Mouse (Mus musculus) heart, postnatal 10 days (tissue): ENCODE measurements around the gene Ranbp17. TPM values are rescaled to one million over a fixed set of nuclear protein-coding genes. Genes with fewer than 3 reads are reported as not detected.
"Not testable (repeated sequence)": the region's sequence is repeated elsewhere in the genome, so short reads cannot be mapped to it uniquely, and the experiment has no call there.

Source experiments
- DNase-seq, 2 experiments: peaks; one replicate each; pipeline ENCODE4 v3.0.0; 2021
- intact Hi-C: fragments of 180-260 bp; cut with DNase I; formaldehyde crosslinking; loops from one replicate; pipeline ENCODE4 v1.15.1; 2025
- total RNA-seq, 2 experiments: library from RNA; stranded (reverse); gene quantifications; 2 replicates each; pipeline ENCODE4 v1.2.3; 2021

Ranbp17 gene
- total RNA-seq, 2 experiments from 2014 or later: 3.4 to 4.0 TPM

DNA sequence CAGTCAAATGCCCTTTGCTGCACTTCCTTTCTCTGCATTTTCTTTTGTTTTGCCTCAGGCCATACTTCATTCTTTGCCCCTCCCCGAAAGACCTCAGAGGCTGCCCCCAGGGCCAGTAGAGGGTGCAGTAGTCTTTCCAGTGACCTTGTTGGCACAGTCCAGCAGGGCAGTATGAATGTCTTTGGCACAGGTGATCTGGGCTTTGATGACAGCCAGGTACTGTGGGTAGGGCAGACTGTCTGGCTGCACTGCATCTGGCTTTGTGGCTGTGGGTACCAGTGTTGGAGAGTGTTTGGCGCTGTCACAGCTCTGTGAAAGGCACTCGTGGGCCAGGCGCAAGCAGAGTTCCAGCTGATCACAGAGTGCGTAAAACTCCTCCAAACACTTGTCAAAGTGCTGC lies 85.8 kb downstream of the Ranbp17 start:
- DNase-seq, intact Hi-C loops: not testable (repeated sequence)

DNA sequence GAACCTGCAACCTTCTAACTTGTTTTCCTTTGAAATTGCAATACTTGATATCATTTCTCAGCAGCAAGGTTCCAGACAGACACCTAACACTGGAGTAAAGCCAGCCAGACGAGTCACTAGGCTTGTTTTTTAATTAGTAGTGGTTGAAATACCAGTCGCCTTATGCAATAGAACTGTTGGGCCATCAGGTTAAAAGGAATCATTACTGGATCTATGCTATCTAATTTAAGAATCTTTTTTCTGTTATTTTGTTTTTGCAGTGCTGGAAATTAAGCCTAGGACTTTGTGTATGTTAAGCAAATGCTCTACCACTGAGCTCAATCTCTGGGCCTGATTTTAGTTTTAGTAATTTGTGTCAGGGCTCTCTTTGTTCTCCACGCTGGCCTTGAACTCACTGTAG lies 91.3 kb downstream of the Ranbp17 start:
- intact Hi-C loops: no loop called here
- no peak for DNase-seq

DNA sequence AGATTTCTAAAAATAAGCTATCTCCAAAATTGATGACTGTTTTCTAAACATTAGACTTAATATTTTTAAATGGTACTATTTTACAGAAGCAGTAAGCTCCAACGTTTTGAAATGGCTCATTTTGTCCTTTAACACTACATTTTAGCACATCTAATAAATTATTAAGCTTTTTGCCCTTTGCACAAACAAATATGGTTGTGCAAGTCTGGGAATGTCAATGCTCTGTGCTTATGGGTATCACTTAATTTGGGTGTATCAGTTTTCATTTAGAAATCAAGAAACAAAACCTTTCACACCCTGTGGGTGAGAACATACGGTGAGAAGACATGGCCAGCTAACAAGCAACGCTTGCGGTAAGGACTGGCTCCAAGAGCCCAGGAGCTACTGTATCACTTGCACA lies 108.9 kb downstream of the Ranbp17 start:
- intact Hi-C loops: no loop called here
- no peak for DNase-seq

DNA sequence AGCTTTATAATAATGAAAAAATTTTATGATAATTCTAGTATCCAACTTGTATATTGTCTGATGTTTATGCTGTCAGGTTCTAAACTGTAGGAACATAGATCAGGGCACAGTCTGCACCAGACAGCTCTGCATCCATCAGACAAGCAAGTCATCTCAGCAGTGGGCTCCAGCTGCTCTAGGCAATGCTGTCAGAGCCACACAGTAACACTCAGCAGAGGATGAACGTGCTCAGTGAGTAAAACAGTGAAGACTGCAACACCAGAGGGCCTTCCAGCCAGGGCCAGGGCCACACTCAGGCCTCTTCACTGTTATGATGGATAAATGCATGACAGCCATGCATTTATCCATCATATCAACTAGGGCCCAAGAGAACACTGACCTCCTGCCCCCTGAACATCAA lies 114.2 kb downstream of the Ranbp17 start:
- intact Hi-C loops: no loop called here
- no peak for DNase-seq

DNA sequence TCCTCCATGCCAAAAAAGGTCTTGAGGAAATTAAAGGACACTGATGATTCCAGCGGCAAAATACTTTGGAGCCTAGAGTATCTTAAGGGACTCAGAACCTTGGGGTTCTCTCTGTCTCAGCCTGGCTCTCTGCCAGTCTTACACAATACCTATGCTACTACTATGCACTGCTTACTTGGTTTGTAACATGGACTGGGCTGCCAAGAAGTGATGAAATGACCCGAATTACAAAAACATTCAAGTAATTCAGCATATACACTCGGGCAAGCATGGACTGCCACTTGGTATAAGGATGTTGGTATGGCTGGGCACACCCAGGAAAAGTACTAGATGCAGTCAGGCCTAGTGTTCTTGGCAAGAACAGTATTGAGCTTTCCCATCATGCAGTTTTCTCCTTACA lies 114.8 kb downstream of the Ranbp17 start:
- intact Hi-C loops: no loop called here
- DNase-seq: no peak

DNA sequence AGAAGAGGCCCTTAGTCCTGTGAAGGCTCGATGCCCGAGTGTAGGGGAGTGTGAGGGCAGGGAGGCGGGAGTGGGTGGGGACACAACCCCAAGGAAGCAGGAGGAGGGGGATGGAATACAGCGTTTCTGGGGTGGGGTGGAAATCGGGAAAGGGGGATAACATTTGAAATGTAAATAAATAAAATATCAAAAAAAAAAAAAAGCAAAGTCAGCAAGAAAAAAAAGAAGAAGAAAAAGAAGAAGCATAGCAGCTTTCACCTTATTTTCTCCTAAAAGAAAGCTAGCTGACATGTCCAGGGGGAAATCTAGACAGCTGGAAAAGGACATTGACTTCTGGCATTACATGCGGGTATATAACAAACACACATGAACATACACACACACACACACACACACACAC lies 117.3 kb downstream of the Ranbp17 start:
- intact Hi-C loops: no loop called here
- no peak for DNase-seq

DNA sequence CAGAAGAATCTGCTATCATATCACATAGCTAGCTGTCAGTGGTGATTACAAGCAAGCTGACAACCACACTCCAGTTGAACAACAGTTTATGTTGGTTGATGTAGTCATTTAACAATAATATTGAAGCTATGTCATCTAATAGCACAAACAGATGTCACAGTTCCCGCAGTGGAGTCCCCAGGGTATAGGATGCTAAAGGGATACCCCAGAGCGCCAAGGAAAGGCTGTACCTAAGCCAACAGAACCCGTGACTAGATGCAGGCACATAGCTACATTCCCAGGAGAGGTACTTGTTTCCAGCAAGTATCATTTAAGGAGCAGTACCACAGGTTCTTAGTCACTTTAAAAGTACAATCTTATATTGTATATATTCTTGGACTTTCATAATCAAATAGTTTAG lies 119.5 kb downstream of the Ranbp17 start:
- no peak for DNase-seq
- intact Hi-C loops: no loop called here

DNA sequence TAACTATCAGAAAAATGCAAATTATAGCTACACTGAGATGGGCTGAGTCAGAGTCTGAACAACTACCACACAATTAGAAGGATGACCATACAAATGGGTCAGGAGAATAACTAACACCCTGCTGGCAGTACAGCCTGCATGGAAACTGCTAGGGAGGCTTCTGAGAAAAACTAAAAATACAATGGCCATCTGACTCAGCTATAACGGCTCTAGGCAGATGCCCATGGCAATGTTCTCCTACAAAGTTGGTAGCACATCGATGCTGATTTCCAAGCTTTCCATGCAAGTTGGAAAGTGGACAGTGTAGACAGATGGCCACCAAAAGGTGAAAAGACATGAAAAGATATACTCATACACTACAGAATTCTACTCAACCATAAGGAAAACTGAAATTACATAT lies 124.9 kb downstream of the Ranbp17 start:
- DNase-seq: no peak
- intact Hi-C loops: no loop called here

DNA sequence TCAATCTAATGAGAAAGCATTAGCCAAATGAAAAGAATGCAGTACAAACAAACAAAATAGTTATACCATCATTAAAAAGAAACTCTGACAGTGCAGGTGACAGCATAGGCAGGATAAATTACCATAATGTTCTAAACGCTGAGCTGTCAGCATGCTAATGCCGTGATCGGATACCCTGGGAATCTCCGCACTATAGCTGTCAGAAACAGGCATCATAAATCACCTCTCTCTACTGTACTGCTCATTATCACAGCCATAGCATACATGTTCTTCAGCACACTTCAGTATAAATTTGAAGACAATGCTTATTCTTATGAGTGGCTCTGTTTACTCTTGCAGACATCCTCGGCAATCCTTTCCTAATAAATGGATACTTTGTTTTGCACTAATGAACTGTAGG lies 151.7 kb downstream of the Ranbp17 start:
- intact Hi-C loops: no loop called here
- no peak for DNase-seq

DNA sequence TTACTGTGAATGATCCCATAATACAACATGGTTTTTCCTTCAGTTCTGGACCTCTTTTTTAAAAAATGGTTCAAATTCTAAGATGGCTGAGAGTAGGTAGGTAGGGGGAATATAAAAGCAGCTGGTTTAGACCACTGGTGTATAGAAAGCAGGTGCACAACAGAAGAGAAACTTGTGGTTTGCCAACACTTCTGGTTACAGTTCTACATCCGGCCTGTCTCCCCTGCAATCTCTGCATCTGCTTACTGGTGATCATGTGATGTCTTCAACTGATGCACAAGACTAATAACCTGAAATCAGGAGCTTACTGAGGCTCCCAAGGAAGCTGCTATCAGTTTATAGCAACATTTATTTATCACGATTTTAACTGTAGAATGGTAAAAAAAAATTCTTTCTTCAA lies 164.3 kb downstream of the Ranbp17 start:
- intact Hi-C loops: no loop called here
- no peak for DNase-seq

DNA sequence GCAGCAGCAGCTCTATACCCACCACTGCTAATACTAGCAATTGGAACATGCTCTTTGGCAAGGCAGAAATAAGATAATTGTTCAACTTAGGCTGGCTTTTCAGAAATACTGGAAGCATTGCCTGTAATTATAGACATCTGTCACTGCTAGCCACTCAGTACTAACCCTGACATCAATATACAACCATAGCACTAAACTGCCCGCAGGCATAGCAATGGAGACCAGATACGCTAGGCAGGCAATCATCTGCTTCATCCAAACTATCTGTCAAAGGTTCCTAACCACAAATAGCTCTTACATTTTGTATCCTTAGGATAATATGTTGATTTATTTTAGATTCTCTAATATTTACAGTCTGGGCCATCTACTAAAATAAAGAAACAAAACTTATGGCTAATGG lies 171.5 kb downstream of the Ranbp17 start:
- DNase-seq: no peak
- intact Hi-C loops: no loop called here

DNA sequence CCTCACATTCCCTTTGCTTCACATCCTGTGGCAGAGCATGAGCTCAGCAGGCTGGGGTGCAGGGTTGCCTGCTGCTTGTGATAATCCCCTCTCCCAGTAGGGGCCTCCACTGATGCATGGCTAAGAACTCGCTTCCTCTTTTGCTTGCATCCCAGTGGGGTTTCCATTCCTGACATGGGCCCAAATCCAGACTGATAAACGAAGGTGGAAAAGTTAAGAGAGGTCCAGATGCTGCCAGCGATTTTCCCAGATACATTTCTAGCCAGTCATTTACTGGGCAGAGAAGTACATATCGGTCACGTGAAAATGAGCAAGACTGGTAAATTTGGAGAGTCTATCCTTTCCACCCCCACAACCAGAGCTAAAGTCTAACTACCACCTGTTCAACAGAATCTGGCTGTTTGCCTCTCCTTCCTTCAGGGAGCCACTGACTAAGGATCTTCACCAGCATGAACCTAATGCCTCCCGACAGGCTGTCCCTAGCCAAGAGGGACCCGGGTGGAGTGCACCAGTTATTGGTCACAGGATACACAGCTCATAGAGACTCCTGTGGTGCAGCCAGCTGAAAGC lies 176.9 kb downstream of the Ranbp17 start:
- intact Hi-C loops: loop anchor here (10.0 kb wide), 1 partner anchor 278 kb away; no protein-coding TSS in a partner anchor
- DNase-seq: peak; percentile 35 to 46

DNA sequence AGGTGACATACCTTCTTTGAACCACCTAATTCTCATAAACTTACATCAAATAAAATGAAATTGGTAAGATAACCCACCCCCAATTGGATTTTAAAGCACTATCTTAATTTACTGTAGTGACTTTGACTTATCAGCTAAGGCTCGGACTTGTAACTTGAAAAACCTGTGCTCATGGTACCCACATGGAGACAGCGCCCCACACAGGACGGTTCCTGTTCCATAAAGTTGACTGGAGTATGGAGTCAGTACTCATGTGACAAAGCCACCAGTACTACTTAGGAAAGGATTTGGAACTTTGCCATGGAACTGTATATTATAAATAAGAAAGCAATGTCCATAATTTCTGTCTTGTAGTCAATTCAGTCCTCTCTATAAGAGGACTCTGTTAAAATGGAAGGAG lies 177.9 kb downstream of the Ranbp17 start:
- no peak for DNase-seq
- intact Hi-C loops: loop anchor here (10.0 kb wide), 1 partner anchor 279 kb away; no protein-coding TSS in a partner anchor

DNA sequence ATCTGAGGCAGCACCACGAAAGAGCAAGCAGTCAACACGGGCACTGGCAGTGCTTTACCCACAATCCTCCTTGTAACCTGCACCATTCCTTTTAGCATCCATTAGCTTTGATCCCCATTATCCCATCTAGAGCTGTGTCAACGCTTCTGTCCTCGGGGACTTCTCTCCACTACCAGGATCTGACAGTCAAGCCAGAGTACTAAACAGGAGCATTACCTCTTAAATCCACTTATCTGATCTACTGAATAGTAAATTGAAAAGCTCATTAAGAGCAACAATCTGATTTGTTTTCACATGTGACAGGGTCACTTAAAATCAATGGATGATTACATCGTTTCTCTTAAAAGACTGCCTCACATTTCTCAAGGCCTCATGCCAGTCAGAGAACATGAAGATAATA lies 181.4 kb downstream of the Ranbp17 start:
- no peak for DNase-seq
- intact Hi-C loops: loop anchor here (10.0 kb wide), 1 partner anchor 283 kb away; no protein-coding TSS in a partner anchor

DNA sequence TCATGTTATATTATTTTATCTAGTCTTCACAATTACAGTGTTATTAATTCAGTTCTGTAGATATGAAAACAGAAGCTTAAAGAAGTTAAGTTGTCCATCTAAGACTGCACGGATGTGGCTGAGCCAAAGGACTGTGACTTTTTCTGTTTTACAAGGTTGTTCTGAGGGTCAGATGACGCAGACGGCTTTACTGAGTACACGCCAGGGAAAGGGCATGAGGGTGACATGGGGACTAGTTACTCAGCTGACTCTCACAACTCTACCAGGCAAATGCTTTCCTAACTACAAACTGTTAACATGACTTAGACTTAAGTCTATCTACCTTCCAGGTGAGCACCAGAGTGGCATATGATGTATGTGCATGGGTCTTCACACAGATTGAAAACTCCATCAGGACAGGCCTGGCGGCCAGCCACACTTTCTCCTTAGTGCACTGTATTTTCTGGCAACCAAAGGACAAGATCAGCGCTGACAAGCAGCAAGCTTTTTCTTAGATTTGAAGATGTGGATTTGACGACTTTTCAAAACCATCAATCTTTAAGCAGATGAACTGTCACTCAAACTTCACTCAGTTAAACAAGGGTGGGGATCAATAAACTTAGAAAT lies 194.4 kb downstream of the Ranbp17 start:
- intact Hi-C loops: no loop called here

DNA sequence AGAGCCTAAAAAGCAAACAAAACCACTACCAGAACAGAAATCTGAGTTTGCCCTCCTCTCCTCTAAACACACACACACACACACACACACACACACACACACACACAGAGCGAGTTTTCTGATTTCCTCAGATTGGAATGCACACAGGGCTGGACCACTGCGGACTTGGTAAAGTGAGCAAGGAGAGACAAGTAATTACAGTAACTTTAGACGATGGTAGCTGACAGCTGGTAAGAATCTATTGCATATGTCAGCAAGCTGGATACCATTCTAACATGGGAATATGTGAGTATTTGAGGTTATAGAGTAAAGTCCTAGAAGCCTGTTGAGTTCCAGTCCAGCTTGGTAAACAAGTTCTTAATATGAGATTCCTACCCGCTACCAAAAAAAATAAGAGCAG lies 204.0 kb downstream of the Ranbp17 start:
- intact Hi-C loops: no loop called here
- no peak for DNase-seq

More for the DNA sequence above, 194.4 kb downstream of the Ranbp17 start:
- no peak for DNase-seq

DNA sequence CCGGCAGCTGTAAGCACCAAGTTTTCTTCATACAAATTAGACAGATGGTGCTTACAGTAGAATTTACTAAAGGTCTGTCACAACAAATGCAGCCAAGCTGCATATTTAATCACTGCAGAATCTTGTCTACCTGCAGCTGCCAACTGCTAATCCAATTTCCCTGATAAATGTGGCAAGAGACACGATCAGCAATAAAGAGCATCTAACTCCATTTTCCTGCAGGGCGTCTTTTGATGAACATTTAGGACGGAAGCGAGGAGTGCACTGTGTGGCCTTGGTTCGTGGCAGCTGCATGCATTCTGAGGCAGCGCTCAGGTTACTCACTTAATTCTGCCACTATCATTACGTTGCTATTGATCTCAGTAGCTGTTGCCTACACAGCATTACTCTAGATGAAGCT lies 212.7 kb downstream of the Ranbp17 start:
- intact Hi-C loops: no loop called here
- DNase-seq: no peak

DNA sequence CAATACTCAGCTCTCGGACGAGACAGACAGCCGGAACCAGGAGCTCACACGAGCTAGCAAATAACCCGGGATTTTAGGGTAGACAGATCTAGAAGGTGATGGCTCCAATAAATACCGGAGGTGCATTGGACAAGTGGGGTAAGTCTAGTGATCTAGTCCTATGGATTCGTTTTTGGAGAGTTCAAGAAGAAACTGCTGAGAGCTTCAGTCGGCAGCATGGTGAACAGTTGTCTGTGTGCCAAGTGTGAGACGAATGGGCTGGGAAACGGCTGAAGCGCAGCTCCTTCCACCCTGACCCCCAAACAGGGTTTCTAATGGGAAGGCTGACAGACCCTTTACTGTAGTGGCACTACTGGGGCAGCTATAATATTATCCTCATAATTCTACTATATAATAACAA lies 214.2 kb downstream of the Ranbp17 start:
- intact Hi-C loops: no loop called here
- DNase-seq: no peak

DNA sequence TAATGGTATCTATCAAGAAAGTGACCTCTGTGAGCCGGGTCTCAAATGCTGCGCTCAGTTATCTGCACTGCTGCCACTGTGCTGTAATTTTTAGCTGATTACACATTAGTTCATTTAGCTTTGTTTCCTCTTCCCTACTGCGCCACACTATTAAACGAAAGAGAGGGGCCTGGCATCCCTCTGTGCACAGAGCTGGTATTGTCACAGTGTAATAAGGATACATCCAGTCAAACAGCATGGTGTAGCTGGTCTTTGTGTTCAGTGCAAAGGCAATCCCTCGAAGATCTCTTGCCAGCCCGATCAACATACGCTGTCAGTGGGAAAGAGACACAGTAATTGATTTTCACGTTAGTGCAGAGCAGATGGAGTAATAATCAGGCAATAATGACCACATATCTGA lies 216.4 kb downstream of the Ranbp17 start:
- DNase-seq: no peak
- intact Hi-C loops: no loop called here

DNA sequence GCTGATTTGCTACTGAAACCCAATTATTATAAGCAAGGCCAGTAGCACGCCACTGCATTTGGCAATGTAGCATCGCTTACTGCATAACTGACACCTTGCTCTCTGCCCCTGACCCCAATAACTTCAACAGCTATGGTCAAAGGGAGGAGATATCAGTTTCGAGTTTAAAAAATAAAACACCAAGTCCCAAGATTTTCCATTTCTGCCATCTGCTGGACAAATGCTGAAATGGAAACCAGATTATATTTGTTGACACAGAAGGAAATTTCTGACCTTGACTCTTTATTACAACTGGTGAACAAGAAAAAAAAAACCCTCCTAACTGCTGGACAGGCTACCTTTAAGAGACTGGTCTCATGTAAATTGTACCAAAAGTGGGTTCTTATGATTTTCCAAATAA lies 218.1 kb downstream of the Ranbp17 start:
- intact Hi-C loops: loop anchor here (1.0 to 2.0 kb wide), 2 partner anchors 119 to 319 kb away; no protein-coding TSS in a partner anchor
- DNase-seq: peak; percentile 22 to 46

DNA sequence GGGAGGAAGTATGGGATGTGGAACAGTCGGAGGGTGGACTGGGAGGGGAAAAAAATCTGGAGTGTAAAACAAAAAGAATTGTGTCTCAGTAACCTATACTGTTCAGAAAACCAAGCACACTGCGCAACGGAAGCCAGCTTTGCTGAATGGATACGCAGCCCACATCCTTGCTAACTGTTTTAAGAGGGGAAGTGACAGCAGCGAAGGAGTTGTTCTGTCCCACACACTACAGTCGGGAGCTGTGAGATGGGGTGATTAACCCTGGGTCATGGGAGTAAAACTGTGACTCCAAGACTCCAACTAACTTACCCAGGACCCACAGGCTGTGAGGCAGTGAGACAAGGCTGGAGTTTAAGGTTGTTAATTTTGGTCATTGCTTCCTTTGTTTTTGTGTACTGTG lies 219.5 kb downstream of the Ranbp17 start:
- DNase-seq: no peak
- intact Hi-C loops: loop anchor here (2.0 kb wide), 1 partner anchor 321 kb away; no protein-coding TSS in a partner anchor

DNA sequence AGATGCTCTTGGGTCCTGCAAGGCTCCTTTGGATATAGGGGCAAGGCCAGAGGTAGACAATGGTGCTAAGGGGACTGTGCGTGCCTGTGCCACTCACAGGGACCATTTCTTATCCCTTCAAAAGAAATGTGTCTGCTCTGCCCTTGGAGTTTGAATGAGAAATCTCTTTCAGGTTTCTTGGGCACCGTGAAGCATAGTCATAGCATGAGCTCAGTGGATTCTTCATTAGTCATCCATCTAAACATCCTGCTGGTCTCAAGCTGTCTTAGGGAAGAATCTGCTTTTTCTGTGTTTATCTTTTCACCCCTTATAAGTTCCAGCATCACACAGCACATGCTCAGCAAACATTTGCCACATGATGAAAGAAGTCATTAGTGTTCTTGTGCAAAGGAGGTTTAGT lies 235.0 kb downstream of the Ranbp17 start:
- no peak for DNase-seq
- intact Hi-C loops: no loop called here

DNA sequence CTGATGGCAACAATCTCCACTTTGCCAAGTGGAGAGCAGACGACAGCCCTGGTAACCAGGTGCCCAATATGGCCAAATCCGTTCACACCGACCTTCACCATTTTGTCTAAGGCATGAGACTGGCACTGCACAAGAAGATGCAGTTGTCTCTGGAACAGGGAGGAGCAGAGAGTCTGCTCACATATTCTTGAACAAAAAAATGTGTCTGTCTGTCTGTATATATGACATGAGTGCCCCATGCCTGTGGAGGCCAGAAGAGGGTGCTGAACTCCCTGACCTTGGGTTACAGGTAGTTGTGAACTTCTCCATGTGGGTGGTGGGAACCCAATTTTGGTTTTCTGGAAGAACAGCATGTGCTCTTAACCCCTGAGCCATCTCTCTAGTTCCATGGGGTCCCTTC lies 236.9 kb downstream of the Ranbp17 start, which contains the start of gene Gm12117:
Gm12117 (minus strand) TSS at position 101 of the 400 bp plus-strand sequence.
- DNase-seq: no peak
- intact Hi-C loops: no loop called here
